Mouse (Mus musculus): ENCODE results near the gene Uckl1. TPM values are rescaled to one million over a fixed set of nuclear protein-coding genes. Genes with fewer than 3 reads are reported as not detected.

Gene Uckl1
- total RNA-seq, 4 experiments from 2014 or later, result 24.6 to 38.4 (median 28.5) TPM

DNA sequence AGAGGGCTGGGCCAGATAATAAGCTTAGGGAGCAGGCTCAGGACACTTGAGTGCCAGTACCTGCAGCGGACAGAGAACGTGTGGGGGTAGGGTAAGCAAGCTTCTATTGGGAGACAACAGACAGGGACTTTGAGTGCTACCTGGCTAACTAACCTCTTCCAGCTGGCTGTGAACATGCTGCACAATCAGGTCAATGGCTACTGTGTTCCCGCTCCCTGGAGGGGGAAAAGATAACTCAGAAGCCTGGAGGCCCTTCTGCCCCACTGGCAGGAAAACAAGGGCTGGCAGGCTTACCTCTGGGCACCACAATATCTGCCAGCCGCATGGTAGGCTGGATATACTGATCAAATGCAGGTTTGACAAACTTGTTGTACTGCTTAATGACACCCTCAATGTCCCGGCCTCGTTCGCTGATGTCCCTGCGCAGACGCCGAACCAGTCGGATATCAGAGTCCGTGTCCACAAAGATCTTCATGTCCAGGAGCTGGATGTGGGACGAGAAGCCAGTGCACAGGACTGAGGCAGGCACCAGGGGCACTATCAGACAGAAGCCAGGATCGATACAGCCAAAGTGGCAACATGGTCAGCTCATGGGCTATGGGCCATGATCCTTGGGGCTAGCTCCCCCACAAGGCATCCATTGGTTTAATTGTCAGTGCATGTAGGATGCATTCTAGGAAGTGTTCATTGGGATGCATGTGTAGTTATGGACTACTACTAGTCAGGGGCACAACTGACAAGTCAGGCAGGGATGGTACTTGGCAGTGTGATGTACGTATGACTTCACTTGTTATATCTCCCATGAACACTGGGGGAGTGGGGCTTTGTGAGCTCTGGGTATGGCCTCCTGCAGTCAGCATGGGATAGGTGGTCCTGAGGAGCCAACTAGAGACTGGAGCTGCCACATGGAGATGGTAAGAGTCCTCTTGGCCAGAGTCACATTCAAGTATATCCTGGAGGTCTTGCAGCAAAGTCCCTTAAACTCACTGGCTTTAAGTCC is 11.5 kb downstream of the Uckl1 start:
- DNase-seq (ENCODE audit: low spot score in 2 of 2), result peak in 1 of 2 experiments; percentile 2

DNA sequence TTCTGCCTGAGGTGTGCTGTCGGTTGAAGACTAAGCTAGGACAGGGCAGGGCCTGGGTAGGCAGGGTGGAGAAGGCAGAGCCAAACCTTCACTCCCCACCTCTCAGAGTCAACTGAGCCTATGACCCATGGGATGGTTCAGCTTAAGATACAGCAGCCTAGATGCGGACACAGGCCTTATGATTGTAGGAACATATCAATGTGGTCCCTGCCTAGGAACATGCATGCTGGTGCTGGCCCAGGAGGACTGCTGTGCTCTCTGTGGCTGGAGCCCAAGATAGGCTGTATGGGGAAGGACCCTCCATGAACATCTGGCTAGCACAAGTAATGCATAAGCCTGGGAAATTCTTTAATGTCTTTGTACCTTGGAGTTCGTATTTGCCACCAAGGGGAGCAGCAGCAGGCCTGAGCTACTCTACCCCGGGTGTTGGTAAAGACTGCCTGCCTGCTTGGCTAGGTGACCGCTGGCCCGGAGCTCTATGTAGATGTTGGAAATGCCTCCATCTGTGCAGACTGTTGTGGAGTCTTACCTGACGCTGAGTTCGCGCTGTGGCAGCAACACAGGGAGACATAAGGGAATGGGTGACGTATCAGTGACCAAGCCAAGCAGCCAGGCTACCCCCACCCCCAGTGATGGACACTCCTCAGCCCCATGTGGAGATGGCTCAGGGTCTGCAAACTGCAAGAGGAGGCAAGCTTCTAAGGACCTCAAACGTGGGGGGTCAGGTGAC is 12.6 kb downstream of the Uckl1 start:
- peak in 1 of 2 experiments; percentile 2 for DNase-seq (ENCODE audit: low spot score in 2 of 2)

DNA sequence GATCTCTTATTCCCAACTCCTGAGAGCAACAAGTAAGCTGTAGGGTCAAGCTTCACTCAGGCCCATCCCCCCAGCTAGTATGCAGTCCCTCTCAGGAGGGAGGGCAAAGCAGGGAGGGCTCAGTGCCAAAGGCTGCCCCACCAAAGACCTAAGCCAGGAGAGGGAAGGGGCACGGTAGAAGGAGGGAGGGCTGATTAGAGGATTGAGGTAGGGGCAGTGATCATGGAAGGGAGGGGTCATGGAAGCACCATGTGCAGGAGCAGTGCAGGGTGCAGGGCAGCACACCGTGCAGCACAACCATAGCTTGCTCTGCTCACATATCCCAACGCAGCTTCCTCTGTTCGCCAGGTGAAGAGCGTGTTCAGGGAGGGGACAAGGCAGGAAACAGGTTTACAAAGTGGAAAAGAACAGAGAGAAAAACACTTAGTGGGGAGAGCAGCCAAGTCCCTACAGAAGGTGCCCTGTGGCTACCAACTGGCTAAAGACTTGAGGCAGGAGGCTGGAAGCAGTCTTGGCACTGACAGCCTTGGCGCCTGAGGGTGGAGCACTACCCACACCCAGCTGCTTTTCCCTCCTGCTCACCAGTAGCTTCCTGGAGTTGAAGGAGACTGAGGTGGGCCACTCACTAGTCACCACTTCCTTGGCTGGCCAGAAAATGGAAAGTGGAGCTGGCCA is 13.6 kb downstream of the Uckl1 start:
- no peak for DNase-seq (ENCODE audit: low spot score in 2 of 2)

DNA sequence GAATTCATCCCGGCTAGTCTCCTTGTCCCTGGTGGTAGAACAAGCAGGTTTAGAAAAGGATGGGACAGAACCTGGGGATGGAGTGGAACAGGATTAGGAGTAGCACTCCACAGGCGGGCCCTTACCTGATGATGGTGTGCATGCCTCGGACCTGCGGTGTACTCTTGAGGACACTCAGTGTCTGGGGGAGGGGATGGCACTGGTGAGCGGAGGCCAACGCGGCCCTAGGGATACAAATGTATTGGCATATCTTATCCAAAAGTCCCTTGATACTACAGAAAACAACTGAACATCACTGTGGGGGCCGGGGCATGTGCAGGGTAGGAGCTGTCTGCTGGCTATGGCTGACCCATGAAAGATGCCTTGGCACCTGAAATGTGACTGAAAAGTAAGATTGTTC is 14.3 kb downstream of the Uckl1 start:
- no peak for DNase-seq (ENCODE audit: low spot score in 2 of 2)

DNA sequence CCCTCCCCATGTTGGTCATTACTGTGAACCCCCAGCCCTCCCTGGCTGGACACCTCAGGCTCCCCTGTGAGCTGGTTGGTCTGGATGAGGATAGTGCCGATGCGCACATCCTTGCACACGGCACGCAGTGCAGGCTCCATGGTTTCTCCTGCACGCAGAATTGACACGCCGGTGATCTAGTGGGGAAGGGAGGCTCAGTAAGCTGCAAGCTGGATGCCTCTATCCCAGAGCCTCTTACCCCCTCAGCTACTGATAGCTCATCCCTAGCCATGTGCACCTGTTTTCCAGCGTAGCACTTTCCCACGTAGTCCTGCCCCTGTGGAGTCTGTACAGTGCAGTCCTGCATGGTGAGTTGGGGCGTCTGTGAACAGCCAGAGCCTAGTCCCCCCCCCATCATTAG is 14.8 kb downstream of the Uckl1 start:
- no peak for DNase-seq (ENCODE audit: low spot score in 2 of 2)

DNA sequence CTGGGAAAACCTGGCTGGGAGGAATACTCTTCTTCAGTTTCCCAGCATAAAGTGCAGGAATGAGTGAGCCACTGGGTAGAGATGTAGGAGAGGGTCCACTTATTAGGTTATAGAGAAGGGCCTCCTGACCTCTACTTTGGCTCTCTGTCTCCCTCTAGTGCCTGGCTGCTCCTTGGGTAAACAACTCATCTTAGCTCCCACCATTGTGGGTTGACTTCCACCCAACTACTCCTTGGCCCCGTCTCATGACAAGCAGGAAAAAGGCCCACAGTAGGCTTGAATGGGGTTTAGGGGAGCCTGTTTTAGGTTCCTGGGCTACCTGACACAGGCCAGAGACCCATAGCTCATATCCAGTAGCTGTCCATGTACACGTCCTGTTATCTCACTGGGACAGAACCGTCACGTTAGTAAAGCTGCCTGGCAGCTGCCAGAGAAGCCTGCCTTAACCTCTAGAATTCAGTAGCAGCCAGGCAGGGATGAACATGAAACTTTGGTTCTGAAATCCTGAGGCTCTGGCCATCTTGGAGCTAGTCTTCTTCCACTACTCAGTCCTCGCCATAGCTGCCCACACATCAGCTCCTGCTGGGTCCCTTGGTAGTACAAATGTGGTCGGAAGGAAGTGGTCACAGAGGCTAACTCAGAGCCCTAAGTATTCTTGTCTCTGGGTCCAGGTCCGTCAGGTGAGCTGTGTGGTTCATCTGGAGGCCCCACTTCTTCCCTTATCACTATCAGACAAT is 16.3 kb downstream of the Uckl1 start:
- DNase-seq (ENCODE audit: low spot score in 2 of 2), result no peak

DNA sequence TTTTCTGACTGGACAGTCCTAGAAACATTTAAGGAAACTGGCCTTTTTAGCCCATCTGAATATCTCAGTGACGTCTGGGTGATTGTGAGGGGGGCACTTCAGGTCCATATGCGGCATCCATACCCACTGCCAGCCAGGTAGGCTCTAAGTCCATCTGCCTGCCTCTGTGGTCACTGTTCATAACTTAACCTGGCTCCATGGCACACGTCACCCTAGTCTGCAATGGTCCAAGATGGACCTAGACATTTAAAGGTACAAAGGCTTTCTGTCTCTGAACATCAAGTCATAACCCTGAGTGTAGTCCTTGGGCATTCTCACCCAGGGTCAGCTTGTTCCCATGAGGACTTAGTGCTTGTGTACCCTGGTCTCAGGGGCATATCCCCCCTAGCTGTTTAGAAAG is 17.4 kb downstream of the Uckl1 start:
- DNase-seq (ENCODE audit: low spot score in 2 of 2), result no peak

DNA sequence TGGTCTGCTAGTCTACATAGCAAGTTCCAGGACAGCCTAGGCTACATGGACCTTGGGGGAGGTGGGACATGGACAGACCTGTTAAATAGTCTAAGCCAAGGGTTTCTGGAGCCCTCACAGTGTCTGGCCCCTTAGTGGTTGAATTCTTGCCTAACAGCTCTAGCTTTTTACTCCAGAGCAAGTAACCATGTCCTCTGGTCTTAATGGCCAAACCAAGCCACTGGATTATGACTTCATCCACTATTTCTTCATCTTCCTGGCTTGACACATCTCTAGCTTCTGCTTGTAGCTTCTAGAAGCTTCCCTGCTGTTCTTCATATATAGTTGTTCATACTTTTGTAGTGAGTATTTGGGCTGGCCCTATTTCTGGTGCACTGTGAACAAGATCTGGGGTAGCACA is 30.9 kb downstream of the Uckl1 start:
- no peak for DNase-seq (ENCODE audit: low spot score in 2 of 2)

DNA sequence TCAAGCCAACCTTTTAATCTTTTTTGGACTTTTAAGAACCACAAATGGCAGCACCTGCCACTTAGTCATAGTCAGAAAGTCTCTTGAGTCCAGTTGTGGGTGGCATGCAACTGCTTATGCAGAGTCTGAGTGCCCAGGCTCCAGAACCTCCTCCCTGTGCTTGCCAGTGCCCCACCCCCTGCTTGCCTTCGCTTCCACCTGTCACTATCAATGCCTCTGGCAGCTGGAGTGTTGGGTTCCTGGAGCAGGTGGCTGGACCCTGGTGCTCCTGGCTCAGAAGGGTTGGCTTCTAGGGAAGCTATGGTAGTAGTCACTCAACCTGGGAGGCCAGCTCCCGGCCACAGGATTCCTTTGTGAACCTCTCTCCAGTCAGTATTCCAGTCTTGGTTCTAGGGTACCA is 34.5 kb downstream of the Uckl1 start:
- DNase-seq (ENCODE audit: low spot score in 2 of 2), result peak in 1 of 2 experiments; percentile 54

DNA sequence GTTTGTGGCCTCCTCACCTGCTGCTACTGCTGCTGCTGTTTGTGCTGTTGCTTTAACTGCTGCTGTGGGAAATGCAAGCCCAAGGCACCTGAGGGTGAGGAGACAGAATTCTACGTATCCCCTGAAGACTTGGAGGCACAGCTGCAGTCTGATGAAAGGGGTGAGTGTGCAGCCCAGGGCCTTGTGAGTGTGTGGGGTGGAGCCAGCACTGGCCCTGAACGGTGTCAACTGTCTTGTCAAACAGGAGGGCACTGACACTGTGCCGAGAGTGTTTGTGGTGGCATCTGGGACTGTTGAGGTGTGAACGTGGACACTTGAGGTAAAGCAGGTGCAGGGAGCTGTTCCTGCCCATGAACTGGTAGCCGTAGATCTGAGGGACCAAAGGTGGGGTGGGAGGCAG is 36.0 kb downstream of the Uckl1 start:
- no peak for DNase-seq (ENCODE audit: low spot score in 2 of 2)

DNA sequence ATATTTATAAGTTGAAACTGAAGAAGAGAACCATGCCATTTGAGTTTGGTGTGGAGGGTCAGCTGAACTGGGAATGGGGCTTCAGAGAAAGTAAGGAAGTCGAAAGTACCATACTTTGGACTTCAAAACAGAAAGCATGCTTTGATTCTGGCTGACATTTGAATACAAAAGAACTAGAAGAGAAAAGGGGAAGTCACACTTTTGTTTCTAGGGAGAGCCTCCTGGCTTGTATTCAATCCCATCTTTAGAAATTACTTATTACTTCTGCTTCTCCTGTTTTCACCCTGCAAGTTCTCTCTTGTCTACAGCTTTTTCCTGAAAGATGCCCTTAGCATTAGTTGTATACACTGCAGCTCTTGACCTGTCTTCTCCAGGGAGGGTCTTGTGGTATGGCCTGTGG is 36.5 kb downstream of the Uckl1 start:
- no peak for DNase-seq (ENCODE audit: low spot score in 2 of 2)

DNA sequence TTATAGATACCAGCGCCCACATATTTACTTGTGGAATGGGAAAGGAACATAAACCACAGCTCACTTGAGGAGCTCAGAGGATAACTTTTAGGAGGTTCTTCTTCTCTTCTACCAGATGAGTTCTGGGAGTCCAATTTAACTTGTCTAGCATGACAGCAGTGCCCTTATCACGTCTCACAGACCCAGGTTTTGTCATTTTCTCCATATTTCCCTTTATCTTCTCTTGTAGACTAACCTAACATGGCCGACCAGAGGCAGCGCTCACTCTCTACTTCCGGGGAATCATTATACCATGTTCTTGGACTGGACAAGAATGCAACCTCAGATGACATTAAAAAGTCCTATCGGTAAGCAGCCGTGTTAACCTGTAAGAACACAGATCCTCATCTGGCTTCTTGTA is 38.5 kb downstream of the Uckl1 start:
- DNase-seq (ENCODE audit: low spot score in 2 of 2), result no peak

DNA sequence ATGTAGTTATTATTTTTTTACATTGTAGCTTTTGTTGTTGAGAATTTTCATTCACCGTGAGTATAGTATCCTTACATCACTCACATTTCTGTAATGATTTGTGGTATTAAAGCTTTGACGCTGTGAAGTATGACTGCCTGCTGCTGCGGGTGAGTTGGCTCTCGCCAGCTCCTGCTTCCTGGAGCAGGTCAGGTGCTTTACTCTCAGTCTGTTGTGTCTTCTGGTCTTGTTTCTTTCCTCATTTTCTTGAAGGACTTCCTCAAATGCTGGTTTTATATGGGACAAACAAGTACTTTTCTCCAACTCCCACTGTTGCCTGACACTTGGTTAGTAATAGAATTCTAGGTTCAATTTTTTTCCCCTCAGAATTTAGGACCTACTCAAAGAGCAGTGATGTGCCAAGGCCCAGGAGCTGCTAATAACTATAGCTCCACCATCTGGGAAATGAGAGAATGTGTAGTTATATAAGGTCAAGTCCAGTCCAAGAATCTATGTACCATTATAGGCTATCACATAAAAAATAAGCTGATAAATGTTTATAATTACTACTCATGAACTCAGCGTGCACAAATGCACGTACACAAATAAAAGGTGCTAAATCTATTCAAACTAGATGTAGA is 42.8 kb downstream of the Uckl1 start:
- DNase-seq (ENCODE audit: low spot score in 2 of 2), result no peak

DNA sequence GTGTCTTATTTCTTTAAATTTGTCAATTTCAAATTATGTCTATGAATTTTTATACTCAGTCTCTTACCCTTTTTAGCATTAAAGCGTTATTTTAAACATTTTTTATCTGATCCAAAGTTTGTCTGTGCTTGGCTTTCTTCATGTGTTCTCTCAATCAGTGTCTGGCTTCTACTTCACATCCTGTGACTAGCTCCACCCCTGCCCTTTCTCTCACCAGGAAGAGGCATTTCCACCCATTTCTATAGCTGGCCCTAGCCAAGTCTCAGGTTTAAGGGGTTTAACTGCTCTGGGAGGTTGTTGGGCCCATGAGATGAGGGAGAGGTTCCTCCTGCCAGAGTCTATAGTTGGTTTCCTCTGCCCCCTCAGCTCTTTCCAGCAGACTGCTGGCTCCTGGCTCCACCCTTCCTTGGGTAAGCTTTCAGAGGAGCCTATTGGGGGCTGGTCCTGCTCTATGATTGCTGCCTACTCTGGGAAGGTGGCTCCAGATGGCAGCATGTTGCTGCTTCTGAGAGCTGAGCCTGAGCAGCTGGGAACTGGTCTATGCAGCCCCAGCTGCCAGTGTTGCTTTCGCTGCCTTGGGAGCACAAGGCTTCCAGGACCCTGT is 47.1 kb downstream of the Uckl1 start:
- peak in 1 of 2 experiments; percentile 38 for DNase-seq (ENCODE audit: low spot score in 2 of 2)

DNA sequence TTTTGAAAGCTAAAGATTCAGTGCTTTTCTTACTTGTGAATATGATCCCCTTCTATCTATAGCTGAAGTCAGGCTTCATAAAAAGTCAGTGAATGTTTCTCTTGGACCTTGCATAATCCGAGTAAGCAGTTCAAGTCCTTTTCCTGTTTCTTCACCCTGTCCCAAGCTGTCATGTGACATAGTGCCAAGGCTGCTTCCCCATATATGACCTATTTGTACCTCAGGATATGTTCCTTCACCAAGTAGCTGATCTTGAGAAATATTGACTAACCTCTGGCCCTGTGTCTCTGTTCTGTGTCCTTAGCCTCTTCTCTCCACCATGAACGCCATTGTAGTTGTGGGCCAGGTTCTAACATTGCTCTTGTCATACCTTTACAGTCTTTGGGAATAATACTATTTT is 48.3 kb downstream of the Uckl1 start:
- no peak for DNase-seq (ENCODE audit: low spot score in 2 of 2)

DNA sequence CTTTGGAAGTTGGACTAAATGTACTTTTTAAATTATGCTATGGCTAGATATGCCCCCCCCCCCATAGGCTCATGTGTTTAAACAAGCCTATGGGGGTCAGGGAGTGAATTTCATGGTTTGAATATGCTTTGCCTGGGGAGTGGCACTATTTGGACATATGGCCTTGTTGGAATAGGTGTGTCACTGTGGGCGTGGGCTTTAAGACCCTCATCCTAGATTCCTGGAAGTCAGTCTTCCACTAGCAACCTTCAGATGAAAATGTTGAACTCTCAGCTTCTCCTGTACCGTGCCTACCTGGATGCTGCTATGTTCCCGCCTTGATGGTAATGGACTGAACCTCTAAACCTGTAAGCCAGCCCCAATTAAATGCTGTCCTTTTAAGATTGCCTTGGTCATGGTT is 52.1 kb downstream of the Uckl1 start:
- no peak for DNase-seq (ENCODE audit: low spot score in 2 of 2)

DNA sequence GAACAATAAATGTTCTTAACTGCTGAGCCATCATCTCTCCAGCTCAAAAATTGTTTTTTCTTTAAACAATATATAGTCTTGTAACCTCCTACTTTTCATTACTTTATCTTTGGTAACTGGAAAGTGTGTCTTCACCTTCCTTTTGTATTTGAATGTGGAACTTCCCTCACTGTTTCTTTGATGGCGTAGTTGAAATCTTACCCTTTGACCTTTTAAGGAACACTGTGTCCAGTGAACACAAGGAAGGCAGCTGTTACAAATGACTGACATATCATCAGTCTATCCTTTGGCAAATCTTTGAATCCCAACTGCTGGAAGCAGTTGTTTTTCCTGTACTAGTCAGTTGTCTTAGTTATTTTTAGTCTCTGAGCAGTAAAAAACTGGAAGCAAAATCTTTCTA is 55.6 kb downstream of the Uckl1 start:
- no peak for DNase-seq (ENCODE audit: low spot score in 2 of 2)

DNA sequence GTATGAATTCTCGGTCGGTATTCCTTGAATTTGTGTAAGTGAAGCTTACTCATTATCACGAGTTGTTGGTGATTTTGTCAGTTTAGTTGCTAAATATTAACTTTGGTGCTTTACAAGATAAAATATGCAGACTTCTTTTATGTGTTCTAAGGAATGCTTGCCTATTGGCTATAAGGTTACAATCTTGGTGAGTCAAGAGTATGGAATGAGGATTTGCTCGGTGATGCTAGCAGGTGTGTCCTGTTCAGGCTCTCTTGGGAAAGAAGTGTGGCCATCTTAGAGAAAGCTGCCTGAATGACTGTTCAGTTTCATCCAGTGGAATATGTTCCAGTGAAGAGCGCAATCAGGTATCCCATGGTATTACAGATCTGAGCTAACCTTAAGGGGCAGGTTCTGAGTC is 59.2 kb downstream of the Uckl1 start:
- no peak for DNase-seq (ENCODE audit: low spot score in 2 of 2)

DNA sequence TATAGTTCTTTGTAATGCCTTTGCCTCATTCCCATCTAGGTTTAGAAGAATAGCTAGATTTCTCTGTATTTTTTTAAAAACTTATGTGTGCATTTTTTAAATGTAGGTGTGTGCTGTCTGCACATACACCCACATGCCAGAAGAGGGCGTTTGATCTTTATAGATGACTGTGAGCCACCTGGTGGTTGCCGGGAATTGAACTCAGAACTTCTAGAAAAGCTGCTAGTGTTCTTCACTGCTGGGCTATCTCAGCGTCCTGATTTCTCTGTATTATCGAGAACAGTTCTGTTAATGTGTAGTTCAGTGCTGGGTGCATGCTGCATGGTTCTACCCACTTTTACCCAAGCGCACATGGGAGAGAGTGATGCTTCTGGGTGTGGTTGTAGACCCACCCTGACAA is 61.9 kb downstream of the Uckl1 start:
- DNase-seq (ENCODE audit: low spot score in 2 of 2), result peak in 1 of 2 experiments; percentile 5

DNA sequence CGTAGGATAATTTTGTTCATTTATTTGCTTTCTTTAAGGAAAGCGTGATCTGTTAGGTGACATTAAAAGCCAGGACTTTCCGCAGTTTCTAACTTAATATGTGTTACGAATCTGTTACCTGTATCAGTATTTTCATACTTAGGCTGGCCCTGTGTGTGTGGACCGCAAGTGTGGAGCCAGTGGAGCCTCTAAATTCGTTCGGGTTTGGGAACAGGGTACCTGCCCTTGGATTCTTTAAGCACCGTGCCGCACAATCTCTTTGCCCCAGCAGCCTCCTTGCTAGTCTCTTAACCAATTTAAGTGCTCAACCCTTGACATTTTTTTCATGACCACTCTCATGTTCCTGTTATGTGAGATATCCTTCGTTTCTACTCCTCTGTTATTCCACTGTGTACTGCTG is 63.2 kb downstream of the Uckl1 start:
- DNase-seq (ENCODE audit: low spot score in 2 of 2), result no peak

DNA sequence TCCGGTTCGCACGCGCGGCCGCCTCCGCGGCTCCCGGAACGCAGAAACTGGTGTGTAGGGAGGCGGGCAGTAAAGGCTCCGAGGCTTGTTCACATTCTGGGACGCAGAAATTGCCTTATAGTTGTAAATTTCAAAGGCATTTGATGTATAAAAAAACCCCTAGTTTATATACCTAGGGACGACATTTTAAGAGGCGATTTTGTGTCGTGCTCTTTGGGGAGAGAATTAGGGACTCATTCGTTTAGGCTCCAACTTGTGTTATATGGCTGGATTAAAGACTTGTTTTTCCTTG is 63.8 kb downstream of the Uckl1 start:
- DNase-seq (ENCODE audit: low spot score in 2 of 2), result no peak
